Mouse (Mus musculus): ENCODE measurements around the gene Ctsl.
A peak's percentile ranks its signal among the peaks of the same experiment; 100 is the strongest.

The Ctsl gene

DNA sequence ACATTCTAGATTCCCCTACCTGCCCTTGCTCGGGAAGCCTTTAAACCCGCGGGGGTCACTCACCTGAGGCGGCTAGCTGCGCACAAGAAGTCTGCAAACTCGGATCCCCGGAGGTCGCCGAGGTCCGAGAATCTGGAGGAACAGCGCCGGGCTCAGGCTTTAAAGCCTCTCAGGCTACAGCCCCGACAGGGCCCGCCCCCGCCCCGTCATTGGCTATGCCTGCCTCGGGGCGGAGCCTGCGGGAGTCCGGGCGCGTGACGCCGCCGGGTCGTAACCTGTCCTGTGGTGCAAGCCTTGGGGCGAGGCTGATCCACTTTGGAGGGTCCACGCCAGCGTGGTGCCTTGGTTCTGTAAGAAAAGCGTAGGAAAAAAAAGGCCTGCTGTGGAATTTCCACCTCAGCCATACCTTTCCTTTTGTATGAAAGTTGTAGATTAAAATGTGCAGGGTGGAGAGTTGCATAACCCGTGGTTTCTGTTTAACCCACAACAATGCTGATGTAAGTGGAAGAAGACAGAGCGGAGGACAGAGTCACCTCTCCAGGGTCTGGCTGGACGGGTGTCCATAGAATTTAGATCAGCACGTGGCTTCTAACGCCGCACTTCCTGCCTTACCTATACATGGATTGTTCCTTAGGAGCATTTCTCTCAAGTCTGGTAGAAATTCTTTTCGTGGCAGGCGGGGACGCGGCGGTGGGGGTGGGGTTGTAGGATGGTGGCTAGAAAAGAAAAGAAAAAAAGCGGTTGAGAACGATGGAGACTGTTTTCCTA is at the start of gene Ctsl:
Gene Ctsl, minus strand, starts transcription at position 718 of the 768 bp plus-strand sequence.
- DNase-seq (ENCODE audit: extremely low read depth, low read depth, low spot score), result peak; percentile 21

- DNase-seq (ENCODE audit: extremely low read depth, low read depth, low spot score), result no peak
Measured at GRCm38 (mm10) chr13:64416955-64417601, 46.4 kb upstream of the Ctsl start.

GRCm38 (mm10) chr13:64415659-64416058 is 45.0 kb upstream of the Ctsl start:
- DNase-seq (ENCODE audit: extremely low read depth, low read depth, low spot score), result no peak

- DNase-seq (ENCODE audit: extremely low read depth, low read depth, low spot score), result no peak
Measured at GRCm38 (mm10) chr13:64412752-64413257, 42.1 kb upstream of the Ctsl start.

DNA sequence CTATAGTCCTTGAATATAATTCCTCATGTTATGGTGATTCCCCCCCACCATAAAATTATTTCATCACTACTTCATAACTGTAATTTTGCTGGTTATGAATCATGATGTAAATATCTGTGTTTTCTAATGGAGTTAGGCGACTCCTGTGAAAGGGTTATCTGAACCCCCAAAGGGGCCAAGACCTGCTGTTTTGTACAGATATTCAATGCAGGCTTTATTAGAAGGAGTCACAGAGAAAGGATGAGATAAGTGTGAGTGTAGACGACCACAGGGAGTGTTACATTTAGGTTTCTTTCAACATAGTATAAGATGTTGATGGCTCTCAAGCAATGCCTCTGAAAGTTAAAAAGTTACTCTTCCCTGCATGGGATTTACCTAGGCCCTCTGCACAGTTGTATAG is 40.6 kb upstream of the Ctsl start:
- DNase-seq (ENCODE audit: extremely low read depth, low read depth, low spot score), result no peak

DNA sequence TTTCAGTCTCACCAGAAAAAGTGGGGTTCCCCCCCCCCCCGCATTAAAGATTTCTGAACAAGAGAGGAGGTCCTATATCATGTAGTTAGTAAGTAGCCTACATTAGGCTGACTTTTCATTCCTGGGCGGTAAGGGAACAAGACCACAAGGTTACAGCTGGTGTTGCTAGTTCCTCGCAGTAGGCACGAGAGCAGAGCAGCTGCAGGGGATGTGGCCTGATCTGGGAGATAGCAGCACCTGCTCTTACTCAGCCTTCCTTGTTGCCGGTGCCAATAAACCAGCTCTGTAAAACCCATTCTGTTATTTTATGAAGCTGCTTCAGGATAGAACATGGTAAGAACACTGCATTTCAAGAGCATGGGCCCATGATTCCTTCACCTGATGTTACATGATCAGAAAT is 39.9 kb upstream of the Ctsl start:
- DNase-seq (ENCODE audit: extremely low read depth, low read depth, low spot score), result no peak

DNA sequence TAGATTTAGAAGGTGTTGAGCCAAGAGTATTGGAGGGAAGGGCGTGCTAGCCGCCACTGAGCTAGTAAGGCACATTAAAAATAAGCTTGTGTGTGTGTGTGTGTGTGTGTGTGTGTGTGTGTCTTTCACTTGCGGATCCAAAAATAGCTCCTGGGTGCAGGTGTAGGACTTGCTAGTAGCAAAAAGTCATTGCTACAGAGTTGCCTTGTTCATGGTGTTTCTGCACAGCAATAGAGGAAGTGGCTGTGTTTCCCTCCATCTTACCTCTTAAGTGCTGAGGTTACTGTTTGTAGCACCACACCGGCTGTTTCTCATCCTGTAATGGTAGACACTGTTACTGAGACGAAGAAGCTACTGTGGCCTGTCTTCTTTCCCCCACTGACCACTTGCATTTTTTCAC is 37.3 kb upstream of the Ctsl start:
- no peak for DNase-seq (ENCODE audit: extremely low read depth, low read depth, low spot score)

DNA sequence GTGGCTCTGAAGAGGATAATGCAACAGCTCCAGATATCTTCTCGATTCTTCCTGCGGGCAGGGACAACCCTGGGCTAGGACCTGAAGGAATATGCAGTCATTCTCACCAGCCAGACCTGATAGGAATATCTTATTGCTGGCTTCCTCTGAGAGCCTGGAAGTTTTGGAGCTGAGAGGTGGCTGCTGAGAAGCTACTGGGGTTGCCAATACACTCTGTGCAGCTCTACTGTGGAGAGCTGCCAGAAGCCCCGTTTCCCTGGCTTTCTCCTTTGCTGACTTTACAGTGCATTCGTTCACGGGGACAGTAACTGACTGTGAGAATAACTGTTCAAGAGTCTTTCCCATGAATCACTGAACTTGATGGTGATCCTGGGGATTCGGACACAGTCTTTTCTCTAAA is 34.9 kb upstream of the Ctsl start:
- DNase-seq (ENCODE audit: extremely low read depth, low read depth, low spot score), result no peak

- DNase-seq (ENCODE audit: extremely low read depth, low read depth, low spot score), result no peak
Measured at GRCm38 (mm10) chr13:64403519-64403918, 32.8 kb upstream of the Ctsl start.

DNA sequence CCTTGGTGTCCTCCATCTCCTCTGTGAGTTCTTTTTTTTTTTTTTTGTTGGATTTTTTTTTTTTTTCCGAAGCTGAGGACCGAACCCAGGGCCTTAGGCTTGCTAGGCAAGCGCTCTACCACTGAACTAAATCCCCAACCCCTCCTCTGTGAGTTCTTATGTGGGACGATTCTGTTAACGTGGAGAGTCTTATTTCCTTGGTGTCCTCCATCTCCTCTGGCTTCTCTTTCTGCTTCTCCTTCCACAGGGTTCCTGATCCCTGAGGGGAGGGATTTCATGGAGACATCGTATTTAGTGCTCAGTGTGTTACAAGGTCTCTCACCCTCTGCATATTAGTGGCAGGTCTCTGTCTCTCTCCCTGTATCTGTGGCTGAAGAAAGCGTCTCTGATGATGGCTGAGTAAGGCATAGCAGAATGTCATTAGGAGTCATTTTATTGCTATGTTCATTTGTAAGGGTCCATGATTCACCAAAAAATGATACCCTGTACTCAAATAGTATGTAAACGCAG is 32.3 kb upstream of the Ctsl start:
- no peak for DNase-seq (ENCODE audit: extremely low read depth, low read depth, low spot score)

- peak; percentile 55 for DNase-seq (ENCODE audit: extremely low read depth, low read depth, low spot score)
Measured at GRCm38 (mm10) chr13:64402504-64402949, 31.8 kb upstream of the Ctsl start.

GRCm38 (mm10) chr13:64402006-64402405 is 31.3 kb upstream of the Ctsl start:
- no peak for DNase-seq (ENCODE audit: extremely low read depth, low read depth, low spot score)

GRCm38 (mm10) chr13:64400801-64401361 is 30.2 kb upstream of the Ctsl start:
- no peak for DNase-seq (ENCODE audit: extremely low read depth, low read depth, low spot score)

GRCm38 (mm10) chr13:64399906-64400305 is 29.2 kb upstream of the Ctsl start:
- DNase-seq (ENCODE audit: extremely low read depth, low read depth, low spot score), result no peak

DNA sequence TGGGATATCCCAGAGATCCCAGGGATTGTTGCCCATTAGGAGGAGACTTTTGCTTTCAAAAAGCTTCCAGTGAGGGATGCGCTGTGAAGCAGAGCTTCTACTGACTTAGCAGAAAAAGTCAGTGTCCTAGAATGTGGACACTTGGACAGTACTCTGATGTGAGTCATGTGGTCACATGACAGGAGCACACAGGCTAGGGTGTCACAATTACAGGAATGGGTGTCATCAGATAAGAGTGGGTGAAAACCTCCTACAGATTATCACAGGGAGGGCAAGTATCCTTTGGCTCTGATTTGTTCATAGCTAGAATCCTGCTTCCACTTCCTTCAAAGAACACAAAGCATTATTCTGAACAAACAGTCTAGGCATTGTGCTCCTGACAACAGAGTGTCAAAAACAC is 27.4 kb upstream of the Ctsl start:
- DNase-seq (ENCODE audit: extremely low read depth, low read depth, low spot score), result no peak

DNA sequence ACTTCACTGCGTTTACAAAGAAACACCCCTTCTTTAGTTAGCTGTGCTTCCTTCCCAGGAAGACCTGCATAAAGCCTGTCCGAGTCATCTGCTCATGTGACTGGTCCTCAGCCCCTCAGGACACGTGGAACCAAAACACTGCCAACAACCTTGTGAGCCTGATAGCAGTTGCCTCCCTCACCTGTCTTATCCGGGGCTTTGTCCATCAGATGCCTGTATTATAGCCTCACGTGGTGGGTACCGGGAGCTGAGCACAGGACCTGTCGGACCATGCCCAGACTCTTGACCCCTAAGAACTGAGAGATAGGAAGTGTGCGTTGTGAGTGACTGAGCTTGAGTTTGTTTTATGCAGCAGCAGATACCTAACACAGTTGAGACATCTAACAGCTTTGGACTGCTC is 26.3 kb upstream of the Ctsl start:
- no peak for DNase-seq (ENCODE audit: extremely low read depth, low read depth, low spot score)

DNA sequence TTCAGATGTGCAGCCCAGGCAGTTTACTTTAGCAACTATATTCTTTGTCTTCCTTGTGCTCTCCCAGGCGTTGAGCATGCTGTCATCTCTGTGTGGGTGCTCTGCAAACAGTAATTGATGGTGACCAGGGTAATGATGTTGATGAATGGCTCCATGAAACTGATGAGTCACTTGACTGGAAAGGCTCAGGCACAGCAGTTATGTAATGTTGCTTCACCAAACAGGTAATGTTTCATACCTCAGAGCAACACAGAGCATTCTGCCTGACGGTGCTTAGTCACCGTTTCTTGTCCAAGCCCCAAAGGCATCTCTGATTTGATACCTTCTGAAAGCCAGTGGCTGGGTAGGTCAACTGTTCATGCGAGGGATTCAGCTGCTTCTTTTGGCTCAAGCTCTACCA is 17.7 kb upstream of the Ctsl start:
- DNase-seq (ENCODE audit: extremely low read depth, low read depth, low spot score), result peak; percentile 90

- DNase-seq (ENCODE audit: extremely low read depth, low read depth, low spot score), result no peak
Measured at GRCm38 (mm10) chr13:64386048-64386447, 15.4 kb upstream of the Ctsl start.

DNA sequence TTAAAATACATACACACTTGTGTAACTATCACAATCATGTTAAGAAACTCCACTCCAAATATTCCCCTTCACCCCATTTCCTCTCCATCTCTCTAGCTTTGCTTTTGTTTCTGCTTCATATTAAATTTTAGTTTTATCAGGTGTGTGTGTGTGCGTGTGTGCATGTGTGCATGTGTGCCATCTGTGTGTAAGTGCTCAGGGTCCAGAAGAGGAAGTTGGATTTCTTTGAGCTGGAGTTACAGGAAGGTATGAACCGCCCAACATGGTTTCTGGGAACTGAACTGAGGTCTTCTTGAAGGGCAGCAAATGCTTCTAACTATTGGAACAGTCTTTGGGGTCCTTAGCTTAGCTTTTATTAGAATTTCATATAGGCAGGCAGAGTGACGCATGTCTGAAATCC is 14.2 kb upstream of the Ctsl start:
- DNase-seq (ENCODE audit: extremely low read depth, low read depth, low spot score), result no peak

GRCm38 (mm10) chr13:64380251-64380650 is 9.6 kb upstream of the Ctsl start:
- no peak for DNase-seq (ENCODE audit: extremely low read depth, low read depth, low spot score)

DNA sequence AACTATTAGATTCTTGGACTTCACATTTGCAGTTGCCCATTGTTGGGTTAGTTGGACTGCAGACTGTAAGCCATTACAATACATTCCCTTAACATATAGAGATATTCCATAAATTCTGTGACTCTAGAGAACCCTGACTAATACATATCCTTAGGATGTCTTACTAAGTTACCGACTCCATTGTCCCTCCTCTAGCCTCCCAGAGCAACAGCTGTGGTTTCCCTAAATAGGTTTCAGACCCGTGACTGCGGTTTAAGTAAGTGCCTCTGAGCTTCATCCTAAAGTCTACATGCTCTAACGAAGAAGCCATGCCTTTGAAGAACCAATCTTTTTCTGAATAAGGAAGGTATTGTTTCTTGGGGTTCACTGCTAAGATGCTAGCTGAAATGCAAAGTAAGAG is 7.9 kb upstream of the Ctsl start:
- DNase-seq (ENCODE audit: extremely low read depth, low read depth, low spot score), result no peak

GRCm38 (mm10) chr13:64376472-64376871 is 5.8 kb upstream of the Ctsl start:
- DNase-seq (ENCODE audit: extremely low read depth, low read depth, low spot score), result peak; percentile 14

Data from fat pad, adult 2 months (tissue).